Mouse (Mus musculus) stomach, embryonic 15.5 days (tissue): Measurements from ENCODE around the gene Hectd1. TPM values are rescaled to one million over a fixed set of nuclear protein-coding genes. Genes with fewer than 3 reads are reported as not detected.
A peak's percentile ranks its signal among the peaks of the same experiment; 100 is the strongest.

Experiments
- ATAC-seq: fragments of 200-750 bp; cut with Nextera tagmentation; 2 replicates; pipeline ENCODE4 v1.8.0; 2017; ENCODE audit warnings: low read depth, moderate number of reproducible peaks, moderate TSS enrichment; ENCODE audit not compliant: insufficient read depth, low FRiP score
- H3K27ac ChIP-seq: fragments of 300-500 bp; sonication (generic); 2 replicates; pipeline ENCODE4 v1.5.1; 2015; ENCODE audit warnings: mild to moderate bottlenecking, inconsistent platforms
- H3K27me3 ChIP-seq: fragments of 300-500 bp; sonication (generic); replicated peaks from 2 replicates; pipeline ENCODE4 v1.6.1; 2015; ENCODE audit warnings: inconsistent platforms
- H3K36me3 ChIP-seq: fragments of 300-500 bp; sonication (generic); 2 replicates; pipeline ENCODE4 v1.6.1; 2015; ENCODE audit warnings: inconsistent platforms
- H3K4me1 ChIP-seq: fragments of 300-500 bp; sonication (generic); 2 replicates; pipeline ENCODE4 v1.6.1; 2015; ENCODE audit warnings: inconsistent platforms
- H3K4me2 ChIP-seq: fragments of 300-500 bp; sonication (generic); 2 replicates; pipeline ENCODE4 v1.6.1; 2015; ENCODE audit warnings: mild to moderate bottlenecking, inconsistent platforms
- H3K4me3 ChIP-seq: fragments of 300-500 bp; sonication (generic); replicated peaks from 2 replicates; pipeline ENCODE4 v1.5.1; 2015; ENCODE audit warnings: inconsistent platforms
- H3K9ac ChIP-seq: fragments of 300-500 bp; sonication (generic); 2 replicates; pipeline ENCODE4 v1.6.1; 2015; ENCODE audit warnings: inconsistent platforms
- H3K9me3 ChIP-seq: fragments of 300-500 bp; sonication (generic); 2 replicates; pipeline ENCODE4 v1.6.1; 2016; ENCODE audit warnings: inconsistent platforms
- polyA plus RNA-seq: library from polyadenylated mRNA; unstranded; fragments of >200 nt; fragmentation: Nextera tagmentation; extraction: Ambion mirVana; gene quantifications from 2 replicates; pipeline ENCODE4 v1.2.1, GENCODE M21; 2015

Gene Hectd1
- polyA plus RNA-seq, 1 experiment from 2014 or later, result 40.7 TPM

- Histone ChIP-seq H3K27ac (peak overlapping the region; percentile 27; the same call in 1 of the 2 replicates), H3K27me3 (no peaks in the 10 kb centered on the region), H3K9ac (no peak overlapping the region), H3K4me2 (no peak overlapping the region), H3K4me1 (peaks cover 3% of the 10 kb centered on the region; the same call in 1 of the 2 replicates), H3K9me3 (no peaks in the 10 kb centered on the region), H3K4me3 (no peak overlapping the region), H3K36me3 (no peaks in the 10 kb centered on the region)
- ATAC-seq, result no peak
Measured at GRCm38 (mm10) chr12:51694096-51694495, 135.2 kb downstream of the Hectd1 start.

Other genes with a start within 250 kb of the Hectd1 start
- gene Coch, start 236.2 kb downstream of the Hectd1 start, polyA plus RNA-seq, result 2.4 and 3.3 TPM in 2 replicates
- 27.7 and 31.3 TPM in 2 replicates for gene Ap4s1, start 138.5 kb downstream of the Hectd1 start, polyA plus RNA-seq
- 38.9 and 40.6 TPM in 2 replicates for gene Strn3, start 137.6 kb downstream of the Hectd1 start, polyA plus RNA-seq
- 10.0 and 10.6 TPM in 2 replicates for gene Heatr5a, start 141.8 kb upstream of the Hectd1 start, polyA plus RNA-seq
- 24.4 TPM in 2 replicates for gene Dtd2, start 177.0 kb upstream of the Hectd1 start, polyA plus RNA-seq
- not detected in 2 replicates for gene Gpr33, start 198.5 kb upstream of the Hectd1 start, polyA plus RNA-seq